Mouse (Mus musculus) mesoderm, embryonic 11.5 days (tissue): Measurements from ENCODE around the gene Psmb3.
A peak's percentile ranks its signal among the peaks of the same experiment; 100 is the strongest.
"Not testable (repeated sequence)": the region's sequence is repeated elsewhere in the genome, so short reads cannot be mapped to it uniquely, and the experiment has no call there.

Source experiments
- DNase-seq: peaks from one replicate; pipeline ENCODE4 v3.0.0-alpha.2; 2012; ENCODE audit warnings: low read depth, low spot score

The Psmb3 gene

GRCm38 (mm10) chr11:97703039-97703826 lies at the start of gene Psmb3:
Psmb3 (plus strand) TSS chr11:97703399.
- DNase-seq, result peak; percentile 100

- no peak for DNase-seq
Observed at GRCm38 (mm10) chr11:97654210-97654609, 49.0 kb upstream of the Psmb3 start.

GRCm38 (mm10) chr11:97656269-97656971 lies 46.8 kb upstream of the Psmb3 start:
- DNase-seq, result no peak

GRCm38 (mm10) chr11:97657184-97657945 lies 45.8 kb upstream of the Psmb3 start:
- DNase-seq, result no peak

- DNase-seq, result not testable (repeated sequence)
Observed at GRCm38 (mm10) chr11:97657967-97658366, 45.2 kb upstream of the Psmb3 start.

GRCm38 (mm10) chr11:97658751-97659266 lies 44.4 kb upstream of the Psmb3 start:
- no peak for DNase-seq

- DNase-seq, result peak; percentile 17
Observed at GRCm38 (mm10) chr11:97659267-97659989, 43.8 kb upstream of the Psmb3 start.

- peak; percentile 67 for DNase-seq
Observed at GRCm38 (mm10) chr11:97659990-97660714, 43.0 kb upstream of the Psmb3 start.

GRCm38 (mm10) chr11:97660734-97661647 lies 42.2 kb upstream of the Psmb3 start:
- DNase-seq, result no peak

GRCm38 (mm10) chr11:97661648-97662133 lies 41.5 kb upstream of the Psmb3 start:
- DNase-seq, result peak; percentile 39

- peak; percentile 38 for DNase-seq
Observed at GRCm38 (mm10) chr11:97662207-97662892, 40.8 kb upstream of the Psmb3 start.

GRCm38 (mm10) chr11:97662893-97663527 lies 40.2 kb upstream of the Psmb3 start, which contains the start of gene Mllt6:
Mllt6 (plus strand) TSS chr11:97663414.
- DNase-seq, result peak; percentile 78

- DNase-seq, result peak; percentile 53
Observed at GRCm38 (mm10) chr11:97663528-97664338, 39.5 kb upstream of the Psmb3 start.

GRCm38 (mm10) chr11:97664339-97664665 lies 38.9 kb upstream of the Psmb3 start:
- no peak for DNase-seq

- no peak for DNase-seq
Observed at GRCm38 (mm10) chr11:97664771-97665240, 38.4 kb upstream of the Psmb3 start.

- DNase-seq, result no peak
Observed at GRCm38 (mm10) chr11:97665431-97665830, 37.8 kb upstream of the Psmb3 start.

- no peak for DNase-seq
Observed at GRCm38 (mm10) chr11:97666221-97666620, 37.0 kb upstream of the Psmb3 start.
